Mouse (Mus musculus) mammary gland, adult 2 months (tissue): ENCODE measurements around the gene Ralgapb. TPM values are rescaled to one million over a fixed set of nuclear protein-coding genes. Genes with fewer than 3 reads are reported as not detected.

ENCODE experiments used
- polyA plus RNA-seq: library from polyadenylated mRNA; depleted of rRNA; stranded (reverse); fragments of >200 nt; gene quantifications from 2 replicates; pipeline ENCODE4 v1.2.3, GENCODE M21; 2012; ENCODE audit warnings: low replicate concordance; rRNA removed

Gene Ralgapb
- polyA plus RNA-seq, result 21.1 and 33.7 TPM in 2 replicates

GRCm38 (mm10) chr2:158409595-158410021 is at the start of gene Ralgapb:
Gene Ralgapb (plus strand): TSS chr2:158409848.

GRCm38 (mm10) chr2:158375443-158376122 is 34.1 kb upstream of the Ralgapb start, which contains the start of gene Snhg11:
Gene Snhg11 (plus strand): TSS chr2:158375638.

GRCm38 (mm10) chr2:158501836-158502812 is 92.5 kb downstream of the Ralgapb start, which contains the start of gene Adig:
Gene Adig (plus strand): TSS chr2:158502612.

GRCm38 (mm10) chr2:158512528-158512927 is 102.9 kb downstream of the Ralgapb start, which contains the start of gene Arhgap40:
Gene Arhgap40 (plus strand): TSS chr2:158512796.

Other genes starting within 250 kb of the Ralgapb start
- gene D630003M21Rik, start 180.6 kb upstream of the Ralgapb start, polyA plus RNA-seq, result 3.3 and 3.4 TPM in 2 replicates
- not detected in 2 replicates for gene Bpi, start 151.8 kb upstream of the Ralgapb start, polyA plus RNA-seq
- gene Lbp, start 103.4 kb upstream of the Ralgapb start, polyA plus RNA-seq, result 61.8 and 118 TPM in 2 replicates
- gene Snhg11, start 34.2 kb upstream of the Ralgapb start, polyA plus RNA-seq, result 25.5 and 30.6 TPM in 2 replicates
- 260 and 384 TPM in 2 replicates for gene Adig, start 92.8 kb downstream of the Ralgapb start, polyA plus RNA-seq
- gene Arhgap40, start 102.9 kb downstream of the Ralgapb start, polyA plus RNA-seq, result 12.3 and 17.5 TPM in 2 replicates
- gene Slc32a1, start 200.9 kb downstream of the Ralgapb start, polyA plus RNA-seq, result 0.07 and 0.13 TPM in 2 replicates
- gene Actr5, start 215.0 kb downstream of the Ralgapb start, polyA plus RNA-seq, result 6.5 and 10.3 TPM in 2 replicates